Mouse (Mus musculus) C2C12 (cell line): ENCODE measurements around the gene Dab2.

Experiments used
- CTCF ChIP-seq: IDR thresholded peaks from one replicate; pipeline ENCODE4 v1.5.1; 2011; ENCODE audit not compliant: control insufficient read depth, insufficient read depth, insufficient read length
- MYOD1 ChIP-seq: IDR thresholded peaks from one replicate; pipeline ENCODE4 v1.6.1; 2011; ENCODE audit warnings: low read depth; ENCODE audit not compliant: control insufficient read depth, insufficient read length
- MYOG ChIP-seq: IDR thresholded peaks from one replicate; pipeline ENCODE4 v1.6.1; 2011; ENCODE audit not compliant: control insufficient read depth, insufficient read length; ENCODE audit errors: extremely low read depth

DNA sequence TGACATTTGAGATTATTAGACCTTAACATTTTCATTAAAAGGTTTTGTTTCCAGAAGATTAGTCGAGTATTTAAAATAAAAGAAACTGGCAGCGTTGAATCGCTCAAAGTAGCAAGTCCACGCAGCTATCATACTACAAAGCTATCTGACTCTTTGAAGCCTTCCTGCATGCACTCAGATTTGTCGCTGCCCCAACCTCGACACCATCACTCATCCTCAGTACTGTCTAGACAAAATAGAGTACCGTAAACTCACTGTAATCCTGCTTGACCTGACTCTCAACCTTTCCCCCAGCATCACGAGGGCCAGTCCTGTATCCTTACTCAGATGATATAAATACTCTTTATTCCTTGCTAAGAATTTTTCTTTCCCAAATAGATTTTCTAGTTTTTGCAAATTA, 100.5 kb downstream of the Dab2 start:
- TF ChIP-seq CTCF: no peak
- no peak for TF ChIP-seq MYOG
- TF ChIP-seq MYOD1: no peak
